Mouse (Mus musculus): Measurements from ENCODE around the gene Pdlim7.

Pdlim7 gene

GRCm38 (mm10) chr13:55513111-55513748 is at the start of gene Pdlim7:
Gene Pdlim7 (minus strand): TSS chr13:55513676.
- DNase-seq, result peak; percentile 81

GRCm38 (mm10) chr13:55557499-55557898 is 44.0 kb upstream of the Pdlim7 start:
- no peak for DNase-seq

- DNase-seq, result no peak
These were observed 42.4 kb upstream of the Pdlim7 start for GRCm38 (mm10) chr13:55555921-55556320.

- no peak for DNase-seq
These were observed 35.6 kb upstream of the Pdlim7 start for GRCm38 (mm10) chr13:55549061-55549460.

- no peak for DNase-seq
These were observed 35.0 kb upstream of the Pdlim7 start for GRCm38 (mm10) chr13:55548426-55548825.

- no peak for DNase-seq
These were observed 34.4 kb upstream of the Pdlim7 start for GRCm38 (mm10) chr13:55547916-55548315.

- DNase-seq, result no peak
These were observed 31.3 kb upstream of the Pdlim7 start for GRCm38 (mm10) chr13:55544792-55545191.

- no peak for DNase-seq
These were observed 30.0 kb upstream of the Pdlim7 start for GRCm38 (mm10) chr13:55543447-55543846.

- no peak for DNase-seq
These were observed 29.4 kb upstream of the Pdlim7 start for GRCm38 (mm10) chr13:55542891-55543290.

- DNase-seq, result no peak
These were observed 27.5 kb upstream of the Pdlim7 start for GRCm38 (mm10) chr13:55540933-55541332.

- DNase-seq, result peak; percentile 97
These were observed 23.0 kb upstream of the Pdlim7 start, which contains the start of gene Ddx41 for GRCm38 (mm10) chr13:55536194-55537175. Gene Ddx41 (minus strand): TSS chr13:55536658.

GRCm38 (mm10) chr13:55535796-55536193 is 22.3 kb upstream of the Pdlim7 start:
- no peak for DNase-seq

GRCm38 (mm10) chr13:55535191-55535590 is 21.7 kb upstream of the Pdlim7 start:
- DNase-seq, result no peak

- no peak for DNase-seq
These were observed 15.9 kb upstream of the Pdlim7 start, which contains the start of gene Dok3 for GRCm38 (mm10) chr13:55529198-55529915. Gene Dok3 (minus strand): TSS chr13:55529296.

GRCm38 (mm10) chr13:55527834-55528772 is 14.6 kb upstream of the Pdlim7 start:
- DNase-seq, result no peak

GRCm38 (mm10) chr13:55527212-55527611 is 13.7 kb upstream of the Pdlim7 start:
- no peak for DNase-seq

- no peak for DNase-seq
These were observed 12.5 kb upstream of the Pdlim7 start for GRCm38 (mm10) chr13:55525733-55526553.

GRCm38 (mm10) chr13:55523951-55524600 is 10.6 kb upstream of the Pdlim7 start:
- no peak for DNase-seq

GRCm38 (mm10) chr13:55523278-55523677 is 9.8 kb upstream of the Pdlim7 start:
- DNase-seq, result no peak

- DNase-seq, result no peak
These were observed 9.3 kb upstream of the Pdlim7 start for GRCm38 (mm10) chr13:55522730-55523129.

Data from right cerebral cortex, postnatal 14 days (tissue).